Mouse (Mus musculus): Measurements from ENCODE around the gene Gm20917.
"Not testable (repeated sequence)": the region's sequence is repeated elsewhere in the genome, so short reads cannot be mapped to it uniquely, and the experiment has no call there.

Gm20917 gene

GRCm38 (mm10) chrY:79151022-79151421, at the start of gene Gm20917:
Gene Gm20917, minus strand, starts transcription at chrY:79151122.
- DNase-seq (ENCODE audit: low read depth) = not testable (repeated sequence)

All from induced T-regulatory cell, adult 2 months (primary cell).